Mouse (Mus musculus): ENCODE data around the gene Tsga10ip.
A peak's percentile ranks its signal among the peaks of the same experiment; 100 is the strongest.
"Not testable (repeated sequence)": the region's sequence is repeated elsewhere in the genome, so short reads cannot be mapped to it uniquely, and the experiment has no call there.

The Tsga10ip gene

DNA sequence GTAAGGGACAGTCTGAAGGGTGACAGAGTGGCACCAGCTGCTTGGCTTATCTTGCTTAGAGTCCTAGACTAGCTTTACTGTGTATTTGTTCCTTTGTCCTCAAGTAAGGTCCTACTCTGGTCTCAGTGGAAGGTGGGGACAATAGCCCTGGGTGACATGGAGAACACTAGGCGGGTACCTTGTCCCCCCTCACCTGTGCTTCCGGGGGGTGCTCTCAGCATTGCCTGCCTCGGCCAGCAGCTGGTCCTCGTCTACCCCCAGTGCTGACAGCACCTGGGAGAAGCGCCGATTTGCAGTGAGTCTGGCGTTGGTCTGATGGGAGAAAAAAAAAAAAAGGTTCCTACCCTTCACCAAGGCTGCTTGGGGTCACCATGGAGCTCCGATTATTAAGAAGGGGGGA, 11.9 kb downstream of the Tsga10ip start:
- no peak for DNase-seq (ENCODE audit: low spot score in 2 of 2)

DNA sequence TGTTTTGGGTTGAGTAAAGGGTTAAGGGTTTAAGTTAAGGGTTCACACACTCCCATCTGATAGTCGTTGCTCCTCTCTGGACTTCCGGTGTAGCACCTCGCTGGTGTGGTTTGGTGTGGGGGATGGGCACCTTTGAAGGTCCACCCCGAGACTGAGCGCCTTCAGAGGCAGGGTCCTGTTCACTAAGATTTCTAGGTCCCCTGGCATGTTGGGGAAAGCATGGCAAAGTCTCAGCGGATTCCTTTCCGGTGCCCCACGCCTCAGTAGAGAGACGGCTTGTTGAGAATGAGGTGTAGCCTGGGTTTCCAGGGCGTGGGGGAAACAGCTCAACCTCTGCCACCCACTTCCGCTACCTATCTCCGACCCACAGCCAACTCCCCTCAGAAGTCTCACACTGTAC, 12.7 kb downstream of the Tsga10ip start:
- DNase-seq (ENCODE audit: low spot score in 2 of 2), result no peak

DNA sequence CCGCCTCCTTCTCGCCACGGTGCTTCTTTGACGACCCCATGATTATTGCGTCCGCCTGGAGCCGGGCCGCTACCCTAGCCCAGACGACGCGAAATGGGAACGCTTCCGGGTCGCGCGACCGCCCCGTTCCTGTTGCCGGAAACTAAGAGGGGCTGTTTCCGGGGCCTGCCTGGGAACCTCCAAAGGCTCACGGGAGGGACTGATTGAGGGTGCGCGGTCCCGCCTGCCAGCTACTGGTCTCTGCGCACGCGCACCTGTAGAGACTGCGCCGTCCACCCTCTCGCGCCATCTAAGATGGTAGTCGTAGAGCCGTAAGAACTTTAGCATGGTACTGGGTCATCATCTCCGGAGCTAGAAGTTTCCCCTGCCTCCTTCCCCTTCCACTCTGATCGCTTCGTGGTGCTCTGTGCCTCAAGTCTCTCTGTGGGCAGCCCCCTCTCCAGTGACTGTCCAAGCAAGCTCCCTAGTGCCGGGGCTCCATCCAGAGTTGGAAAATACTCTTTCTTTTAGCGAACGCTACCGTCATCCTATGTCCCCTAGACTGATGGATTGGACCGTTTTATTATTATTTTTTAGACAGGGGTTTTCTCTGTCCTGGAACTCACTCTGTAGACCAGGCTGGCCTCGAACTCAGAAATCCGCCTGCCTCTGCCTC, 13.6 kb downstream of the Tsga10ip start, which contains the start of gene Sart1:
Gene Sart1 (minus strand): TSS at position 116 of the 655 bp plus-strand sequence.
- DNase-seq (ENCODE audit: low spot score in 2 of 2), result peak; percentile 85 to 90

GRCm38 (mm10) chr19:5388011-5388441, 14.3 kb downstream of the Tsga10ip start:
- DNase-seq (ENCODE audit: low spot score in 2 of 2), result no peak

DNA sequence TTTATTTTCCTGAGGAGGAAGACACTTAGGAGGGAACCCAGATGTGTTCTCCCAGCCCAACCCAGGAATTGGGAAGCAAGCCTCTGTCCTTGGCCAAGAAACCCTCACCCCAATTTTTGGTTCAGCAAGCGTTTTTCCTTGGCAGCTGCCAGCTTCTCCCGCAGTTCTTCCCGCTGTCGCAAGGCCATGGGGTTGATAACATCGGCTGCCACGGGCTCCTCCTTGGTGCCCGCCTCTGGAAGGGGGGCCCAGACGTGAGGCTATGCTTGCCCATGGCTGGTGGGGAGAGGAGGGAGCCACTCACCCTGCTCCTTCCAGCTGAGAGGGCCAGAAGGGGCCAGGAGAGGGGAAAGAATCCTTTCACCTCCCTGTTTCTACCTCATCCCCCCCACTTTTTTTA, 17.6 kb downstream of the Tsga10ip start:
- no peak for DNase-seq (ENCODE audit: low spot score in 2 of 2)

- DNase-seq (ENCODE audit: low spot score in 2 of 2), result no peak
Observed at GRCm38 (mm10) chr19:5383326-5383725, 19.0 kb downstream of the Tsga10ip start.

GRCm38 (mm10) chr19:5377446-5377845, 24.9 kb downstream of the Tsga10ip start:
- DNase-seq (ENCODE audit: low spot score in 2 of 2), result no peak

- DNase-seq (ENCODE audit: low spot score in 2 of 2), result no peak
Observed at GRCm38 (mm10) chr19:5374748-5375147, 27.6 kb downstream of the Tsga10ip start.

GRCm38 (mm10) chr19:5374177-5374576, 28.1 kb downstream of the Tsga10ip start:
- no peak for DNase-seq (ENCODE audit: low spot score in 2 of 2)

DNA sequence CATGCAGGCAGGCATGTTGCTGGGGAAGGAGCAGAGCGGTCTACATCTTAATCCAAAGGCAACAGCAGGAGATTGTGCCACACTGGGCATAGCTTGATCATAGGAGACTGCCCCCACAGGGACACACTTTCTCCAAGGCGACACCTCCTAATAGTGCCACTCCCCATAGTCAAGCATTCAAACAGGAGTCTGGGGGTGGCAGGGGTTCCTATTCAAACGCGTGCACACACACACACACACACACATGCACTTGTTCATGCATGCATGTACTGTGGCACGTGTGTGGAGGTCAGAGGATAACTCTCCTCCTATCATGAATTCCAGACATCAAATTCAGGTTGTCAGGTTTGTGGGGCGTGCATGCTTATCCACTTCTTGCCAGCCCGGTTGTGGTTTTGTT, 29.6 kb downstream of the Tsga10ip start:
- no peak for DNase-seq (ENCODE audit: low spot score in 2 of 2)

GRCm38 (mm10) chr19:5370932-5371331, 31.4 kb downstream of the Tsga10ip start:
- no peak for DNase-seq (ENCODE audit: low spot score in 2 of 2)

DNA sequence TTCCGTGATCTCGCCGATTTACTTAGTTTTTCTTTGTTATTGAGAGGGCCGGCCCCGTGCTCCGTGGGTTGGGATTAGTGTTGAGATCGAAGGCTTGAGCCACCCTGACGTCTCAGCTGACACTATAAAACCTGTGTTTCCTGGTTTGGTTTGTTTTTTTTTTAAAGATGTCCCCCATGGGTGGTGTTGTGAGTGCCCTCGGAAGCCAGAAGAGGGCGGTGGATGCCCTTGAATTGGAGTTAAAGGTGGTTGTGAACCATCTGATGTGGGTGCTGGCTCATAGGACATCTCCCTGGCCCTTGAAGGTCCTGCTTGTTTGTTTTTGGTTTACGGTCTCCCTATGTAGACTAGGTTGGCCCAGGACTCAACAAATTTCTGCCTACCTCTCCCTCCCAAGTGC, 34.9 kb downstream of the Tsga10ip start:
- DNase-seq (ENCODE audit: low spot score in 2 of 2), result no peak

GRCm38 (mm10) chr19:5367053-5367359, 35.3 kb downstream of the Tsga10ip start, which contains the start of gene Banf1:
Banf1 (minus strand) TSS chr19:5367168.
- no peak for DNase-seq (ENCODE audit: low spot score in 2 of 2)

- peak; percentile 83 to 96 for DNase-seq (ENCODE audit: low spot score in 2 of 2)
Observed at GRCm38 (mm10) chr19:5366175-5367052, 35.9 kb downstream of the Tsga10ip start, which contains the start of gene Eif1ad. Eif1ad (plus strand) TSS chr19:5366741.

GRCm38 (mm10) chr19:5365751-5366150, 36.6 kb downstream of the Tsga10ip start:
- no peak for DNase-seq (ENCODE audit: low spot score in 2 of 2)

GRCm38 (mm10) chr19:5364124-5364523, 38.2 kb downstream of the Tsga10ip start:
- DNase-seq (ENCODE audit: low spot score in 2 of 2), result no peak

GRCm38 (mm10) chr19:5362186-5362585, 40.1 kb downstream of the Tsga10ip start:
- no peak for DNase-seq (ENCODE audit: low spot score in 2 of 2)

- DNase-seq (ENCODE audit: low spot score in 2 of 2), result no peak
Observed at GRCm38 (mm10) chr19:5356080-5356479, 46.2 kb downstream of the Tsga10ip start.

DNA sequence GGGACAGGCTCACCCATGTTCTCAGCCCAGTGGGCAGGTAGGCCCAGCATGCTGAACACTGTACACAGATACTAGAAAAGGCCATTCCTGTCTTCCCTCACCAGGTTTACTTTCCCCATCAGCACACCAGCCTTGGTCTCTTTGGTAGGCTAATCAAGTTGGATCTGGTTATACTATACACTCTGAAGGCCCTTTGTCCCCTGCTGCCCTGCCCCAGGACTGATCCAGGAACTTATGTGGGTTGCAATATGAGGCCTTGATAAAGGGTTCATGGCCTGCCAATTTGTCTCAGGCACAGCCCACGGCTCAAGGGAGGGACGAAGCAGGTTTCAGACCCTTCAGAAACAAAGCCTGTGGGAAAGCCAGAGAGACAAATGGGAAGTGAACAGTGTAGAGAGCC, 48.7 kb downstream of the Tsga10ip start:
- DNase-seq (ENCODE audit: low spot score in 2 of 2), result no peak

GRCm38 (mm10) chr19:5349502-5349873, 52.8 kb downstream of the Tsga10ip start, which contains the start of gene Cst6:
Cst6 (minus strand) TSS chr19:5349574.
- not testable (repeated sequence) for DNase-seq (ENCODE audit: low spot score in 2 of 2)

DNA sequence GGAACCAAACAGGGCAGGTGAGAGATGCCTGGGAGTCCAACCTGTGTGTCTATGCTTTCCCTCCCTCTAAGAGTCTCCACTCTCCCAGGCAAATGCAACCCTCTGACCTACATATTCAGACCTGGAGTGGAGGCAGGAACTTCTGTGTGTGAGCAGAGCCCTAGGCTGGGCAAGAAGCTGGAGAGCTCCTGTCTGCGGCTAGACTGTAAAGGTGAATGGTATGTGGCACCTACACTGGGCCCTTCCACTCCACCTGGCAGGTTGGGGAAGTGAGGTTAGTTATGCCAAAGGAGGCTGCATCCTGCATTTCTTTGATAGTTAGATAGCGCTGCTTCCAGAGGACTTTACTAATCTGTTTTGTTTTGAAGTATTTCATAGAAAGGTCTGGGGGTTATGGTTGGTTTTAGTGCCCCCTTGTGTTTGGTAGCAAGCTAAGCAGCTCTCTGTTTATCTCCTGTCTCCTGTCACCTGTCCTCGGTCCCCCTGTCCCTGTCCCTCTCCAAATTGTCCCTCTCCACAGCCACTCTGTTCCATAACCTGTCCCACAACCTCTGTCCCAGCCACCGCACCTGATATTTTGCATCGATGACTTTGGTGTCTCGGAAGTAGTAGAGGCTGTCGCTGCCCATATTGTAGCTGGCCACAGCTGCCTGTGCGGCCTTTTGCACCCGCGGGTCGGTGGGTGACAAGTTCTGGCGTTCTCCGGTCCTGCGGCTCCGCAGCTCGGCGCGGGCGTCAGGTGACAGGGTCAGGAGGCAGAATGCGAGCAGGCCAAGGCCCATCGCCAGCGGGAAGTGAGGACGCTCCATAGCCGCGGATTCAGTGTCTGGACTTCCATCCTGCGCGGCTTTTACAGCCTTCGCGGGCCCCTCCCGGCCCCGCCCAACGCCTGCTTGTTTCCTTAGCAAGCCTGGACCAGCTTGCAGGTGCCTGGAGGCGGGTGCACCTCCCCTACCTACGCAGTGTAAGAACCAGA, 53.5 kb downstream of the Tsga10ip start:
- DNase-seq (ENCODE audit: low spot score in 2 of 2), result peak in 1 of 2 experiments; percentile 31

DNA sequence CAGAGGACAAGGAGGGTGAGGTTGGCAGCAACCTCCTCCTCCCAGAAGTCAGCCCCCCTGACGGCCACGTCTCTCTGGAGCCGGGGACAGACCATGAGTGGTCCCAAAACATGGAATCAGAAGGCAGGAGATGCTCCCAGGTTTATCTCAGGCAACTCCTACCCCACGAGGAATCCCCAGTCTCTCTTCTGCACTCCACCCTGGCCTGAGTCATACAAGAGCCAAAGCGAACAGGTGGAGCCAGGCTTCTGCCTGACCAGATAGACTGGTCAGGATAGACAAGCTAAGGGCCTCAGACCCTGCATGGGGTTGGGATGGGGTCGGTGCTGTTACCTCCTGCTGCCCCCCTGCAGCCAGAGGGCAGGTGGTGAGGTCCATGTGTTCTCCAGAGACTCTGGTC, 54.3 kb downstream of the Tsga10ip start:
- no peak for DNase-seq (ENCODE audit: low spot score in 2 of 2)
